Mouse (Mus musculus): Measurements from ENCODE around the gene Iqsec1. TPM values are rescaled to one million over a fixed set of nuclear protein-coding genes. Genes with fewer than 3 reads are reported as not detected.

Iqsec1 gene
- polyA plus RNA-seq, 1 experiment from 2014 or later: 29.5 TPM

- Histone ChIP-seq H3K36me3 (ENCODE audit: control insufficient read depth, insufficient read depth, low read length) (no peaks in the 10 kb centered on the region), H3K27ac (replicated peaks; ENCODE audit: low read depth, low read length) (no peak overlapping the region), H3K4me1 (ENCODE audit: control insufficient read depth, insufficient read depth, low read length) (no peaks in the 10 kb centered on the region; the same call in 1 of the 2 replicates), H3K9me3 (ENCODE audit: control insufficient read depth, low read length) (no peaks in the 10 kb centered on the region), H3K27me3 (ENCODE audit: control insufficient read depth, insufficient read depth, low read length) (no peaks in the 10 kb centered on the region), H3K9ac (replicated peaks; ENCODE audit: low read length) (no peak overlapping the region), H3K4me2 (ENCODE audit: low read length) (no peak overlapping the region), H3K4me3 (replicated peaks; ENCODE audit: low read depth, low read length) (no peak overlapping the region)
- DNase-seq: no peak
- ATAC-seq (ENCODE audit: low FRiP score, low TSS enrichment): no peak
- 85% methylated on average over 19 of the region's 19 CpGs for WGBS
Observed at GRCm38 (mm10) chr6:90618821-90619636, 369.5 kb downstream of the Iqsec1 start.

GRCm38 (mm10) chr6:90618274-90618673 is 370.2 kb downstream of the Iqsec1 start:
- H3K27me3 ChIP-seq (ENCODE audit: control insufficient read depth, insufficient read depth, low read length): no peaks in the 10 kb centered on the region
- no peaks in the 10 kb centered on the region; the same call in 1 of the 2 replicates for H3K4me1 ChIP-seq (ENCODE audit: control insufficient read depth, insufficient read depth, low read length)
- H3K4me3 ChIP-seq (replicated peaks; ENCODE audit: low read depth, low read length): no peak overlapping the region
- no peaks in the 10 kb centered on the region for H3K9me3 ChIP-seq (ENCODE audit: control insufficient read depth, low read length)
- no peaks in the 10 kb centered on the region for H3K36me3 ChIP-seq (ENCODE audit: control insufficient read depth, insufficient read depth, low read length)
- 84% methylated on average over 4 of the region's 4 CpGs for WGBS
- no peak overlapping the region for H3K9ac ChIP-seq (replicated peaks; ENCODE audit: low read length)
- DNase-seq: no peak
- H3K27ac ChIP-seq (replicated peaks; ENCODE audit: low read depth, low read length): no peak overlapping the region
- ATAC-seq (ENCODE audit: low FRiP score, low TSS enrichment): no peak
- H3K4me2 ChIP-seq (ENCODE audit: low read length): no peak overlapping the region

GRCm38 (mm10) chr6:90616481-90616880 is 372.0 kb downstream of the Iqsec1 start:
- no peak for ATAC-seq (ENCODE audit: low FRiP score, low TSS enrichment)
- 90% methylated on average over 6 of the region's 6 CpGs for WGBS

GRCm38 (mm10) chr6:90615991-90616390 is 372.5 kb downstream of the Iqsec1 start:
- Histone ChIP-seq H3K36me3 (ENCODE audit: control insufficient read depth, insufficient read depth, low read length) (no peaks in the 10 kb centered on the region), H3K9ac (replicated peaks; ENCODE audit: low read length) (no peak overlapping the region), H3K27me3 (ENCODE audit: control insufficient read depth, insufficient read depth, low read length) (no peaks in the 10 kb centered on the region), H3K4me2 (ENCODE audit: low read length) (no peak overlapping the region), H3K4me1 (ENCODE audit: control insufficient read depth, insufficient read depth, low read length) (no peaks in the 10 kb centered on the region; the same call in 1 of the 2 replicates), H3K27ac (replicated peaks; ENCODE audit: low read depth, low read length) (no peak overlapping the region), H3K4me3 (replicated peaks; ENCODE audit: low read depth, low read length) (no peak overlapping the region), H3K9me3 (ENCODE audit: control insufficient read depth, low read length) (no peaks in the 10 kb centered on the region)
- no peak for ATAC-seq (ENCODE audit: low FRiP score, low TSS enrichment)
- DNase-seq: no peak
- 73% methylated on average over 6 of the region's 6 CpGs for WGBS

More at GRCm38 (mm10) chr6:90616481-90616880, 372.0 kb downstream of the Iqsec1 start:
- no peak for DNase-seq
- H3K4me1 ChIP-seq (ENCODE audit: control insufficient read depth, insufficient read depth, low read length): no peaks in the 10 kb centered on the region; the same call in 1 of the 2 replicates
- no peak overlapping the region for H3K9ac ChIP-seq (replicated peaks; ENCODE audit: low read length)
- H3K27ac ChIP-seq (replicated peaks; ENCODE audit: low read depth, low read length): no peak overlapping the region
- H3K36me3 ChIP-seq (ENCODE audit: control insufficient read depth, insufficient read depth, low read length): no peaks in the 10 kb centered on the region
- no peak overlapping the region for H3K4me3 ChIP-seq (replicated peaks; ENCODE audit: low read depth, low read length)
- no peaks in the 10 kb centered on the region for H3K27me3 ChIP-seq (ENCODE audit: control insufficient read depth, insufficient read depth, low read length)
- no peak overlapping the region for H3K4me2 ChIP-seq (ENCODE audit: low read length)
- no peaks in the 10 kb centered on the region for H3K9me3 ChIP-seq (ENCODE audit: control insufficient read depth, low read length)

GRCm38 (mm10) chr6:90615362-90615761 is 373.1 kb downstream of the Iqsec1 start:
- no peak for DNase-seq
- H3K9ac ChIP-seq (replicated peaks; ENCODE audit: low read length): no peak overlapping the region
- H3K4me3 ChIP-seq (replicated peaks; ENCODE audit: low read depth, low read length): no peak overlapping the region
- no peak overlapping the region for H3K27ac ChIP-seq (replicated peaks; ENCODE audit: low read depth, low read length)
- no peaks in the 10 kb centered on the region for H3K4me1 ChIP-seq (ENCODE audit: control insufficient read depth, insufficient read depth, low read length)
- H3K9me3 ChIP-seq (ENCODE audit: control insufficient read depth, low read length): no peaks in the 10 kb centered on the region
- ATAC-seq (ENCODE audit: low FRiP score, low TSS enrichment): no peak
- no peak overlapping the region for H3K4me2 ChIP-seq (ENCODE audit: low read length)
- H3K27me3 ChIP-seq (ENCODE audit: control insufficient read depth, insufficient read depth, low read length): no peaks in the 10 kb centered on the region
- no peaks in the 10 kb centered on the region for H3K36me3 ChIP-seq (ENCODE audit: control insufficient read depth, insufficient read depth, low read length)
- WGBS: 74% methylated on average over 7 of the region's 7 CpGs

GRCm38 (mm10) chr6:90613277-90613676 is 375.2 kb downstream of the Iqsec1 start:
- no peaks in the 10 kb centered on the region for H3K9me3 ChIP-seq (ENCODE audit: control insufficient read depth, low read length)
- no peak overlapping the region for H3K4me2 ChIP-seq (ENCODE audit: low read length)
- H3K9ac ChIP-seq (replicated peaks; ENCODE audit: low read length): no peak overlapping the region
- no peak for ATAC-seq (ENCODE audit: low FRiP score, low TSS enrichment)
- no peak overlapping the region for H3K4me3 ChIP-seq (replicated peaks; ENCODE audit: low read depth, low read length)
- no peaks in the 10 kb centered on the region for H3K27me3 ChIP-seq (ENCODE audit: control insufficient read depth, insufficient read depth, low read length)
- H3K4me1 ChIP-seq (ENCODE audit: control insufficient read depth, insufficient read depth, low read length): no peaks in the 10 kb centered on the region
- no peaks in the 10 kb centered on the region for H3K36me3 ChIP-seq (ENCODE audit: control insufficient read depth, insufficient read depth, low read length)
- no peak for DNase-seq
- H3K27ac ChIP-seq (replicated peaks; ENCODE audit: low read depth, low read length): no peak overlapping the region
- 87% methylated on average over 8 of the region's 8 CpGs for WGBS

GRCm38 (mm10) chr6:90610248-90610647 is 378.2 kb downstream of the Iqsec1 start:
- H3K9ac ChIP-seq (replicated peaks; ENCODE audit: low read length): no peak overlapping the region
- H3K27ac ChIP-seq (replicated peaks; ENCODE audit: low read depth, low read length): no peak overlapping the region
- WGBS: 88% methylated on average over 5 of the region's 5 CpGs
- H3K4me3 ChIP-seq (replicated peaks; ENCODE audit: low read depth, low read length): no peak overlapping the region
- H3K9me3 ChIP-seq (ENCODE audit: control insufficient read depth, low read length): no peaks in the 10 kb centered on the region
- DNase-seq: no peak
- H3K4me1 ChIP-seq (ENCODE audit: control insufficient read depth, insufficient read depth, low read length): no peaks in the 10 kb centered on the region
- no peak for ATAC-seq (ENCODE audit: low FRiP score, low TSS enrichment)
- H3K27me3 ChIP-seq (ENCODE audit: control insufficient read depth, insufficient read depth, low read length): no peaks in the 10 kb centered on the region
- no peak overlapping the region for H3K4me2 ChIP-seq (ENCODE audit: low read length)
- no peaks in the 10 kb centered on the region for H3K36me3 ChIP-seq (ENCODE audit: control insufficient read depth, insufficient read depth, low read length)

- no peak overlapping the region for H3K27ac ChIP-seq (replicated peaks; ENCODE audit: low read depth, low read length)
- no peak overlapping the region for H3K4me2 ChIP-seq (ENCODE audit: low read length)
- peak; percentile 25 for DNase-seq
- H3K36me3 ChIP-seq (ENCODE audit: control insufficient read depth, insufficient read depth, low read length): no peaks in the 10 kb centered on the region
- H3K9me3 ChIP-seq (ENCODE audit: control insufficient read depth, low read length): no peaks in the 10 kb centered on the region
- no peak for ATAC-seq (ENCODE audit: low FRiP score, low TSS enrichment)
- no peaks in the 10 kb centered on the region for H3K27me3 ChIP-seq (ENCODE audit: control insufficient read depth, insufficient read depth, low read length)
- no peak overlapping the region for H3K9ac ChIP-seq (replicated peaks; ENCODE audit: low read length)
- H3K4me1 ChIP-seq (ENCODE audit: control insufficient read depth, insufficient read depth, low read length): 0 out of 2 replicates have a peak, but pooled peaks cover 3% of the 10 kb centered on the region
- 63% methylated on average over 6 of the region's 6 CpGs for WGBS
- no peak overlapping the region for H3K4me3 ChIP-seq (replicated peaks; ENCODE audit: low read depth, low read length)
Observed at GRCm38 (mm10) chr6:90608186-90608585, 380.3 kb downstream of the Iqsec1 start.

GRCm38 (mm10) chr6:90607196-90607595 is 381.3 kb downstream of the Iqsec1 start:
- ATAC-seq (ENCODE audit: low FRiP score, low TSS enrichment): no peak
- no peak overlapping the region for H3K4me2 ChIP-seq (ENCODE audit: low read length)
- H3K4me3 ChIP-seq (replicated peaks; ENCODE audit: low read depth, low read length): no peak overlapping the region
- H3K9ac ChIP-seq (replicated peaks; ENCODE audit: low read length): no peak overlapping the region
- peak; percentile 84 for DNase-seq
- H3K36me3 ChIP-seq (ENCODE audit: control insufficient read depth, insufficient read depth, low read length): no peaks in the 10 kb centered on the region
- WGBS: 10% methylated on average over 5 of the region's 5 CpGs
- 0 out of 2 replicates have a peak, but pooled peaks cover 3% of the 10 kb centered on the region for H3K4me1 ChIP-seq (ENCODE audit: control insufficient read depth, insufficient read depth, low read length)
- no peaks in the 10 kb centered on the region for H3K9me3 ChIP-seq (ENCODE audit: control insufficient read depth, low read length)
- H3K27me3 ChIP-seq (ENCODE audit: control insufficient read depth, insufficient read depth, low read length): no peaks in the 10 kb centered on the region
- H3K27ac ChIP-seq (replicated peaks; ENCODE audit: low read depth, low read length): no peak overlapping the region

Measured in midbrain, embryonic 14.5 days (tissue).